Mouse (Mus musculus) limb, embryonic 14.5 days (tissue): Measurements from ENCODE around the gene Mfsd9. TPM values are rescaled to one million over a fixed set of nuclear protein-coding genes. Genes with fewer than 3 reads are reported as not detected.
A peak's percentile ranks its signal among the peaks of the same experiment; 100 is the strongest.

Source experiments
- ATAC-seq: fragments of 200-750 bp; cut with Nextera tagmentation; 2 replicates; pipeline ENCODE4 v1.8.0; 2017; ENCODE audit warnings: low read depth, moderate number of reproducible peaks, moderate TSS enrichment; ENCODE audit not compliant: low FRiP score
- DNase-seq: peaks from one replicate; pipeline ENCODE4 v3.0.0-alpha.2; 2015; ENCODE audit warnings: low spot score
- H3K27ac ChIP-seq: fragments of 300-500 bp; sonication (generic); replicated peaks from 2 replicates; pipeline ENCODE4 v1.5.1; 2014; ENCODE audit warnings: low read depth, mild to moderate bottlenecking, low read length, moderate library complexity, mixed read lengths
- H3K27me3 ChIP-seq: fragments of 300-500 bp; sonication (generic); 2 replicates; pipeline ENCODE4 v1.6.1; 2014; ENCODE audit warnings: low read length, mixed read lengths; ENCODE audit not compliant: control insufficient read depth, insufficient read depth
- H3K36me3 ChIP-seq: fragments of 300-500 bp; sonication (generic); 2 replicates; pipeline ENCODE4 v1.6.1; 2014; ENCODE audit warnings: mild to moderate bottlenecking, low read length, moderate library complexity, mixed read lengths; ENCODE audit not compliant: control insufficient read depth, insufficient read depth
- H3K4me1 ChIP-seq: fragments of 300-500 bp; sonication (generic); 2 replicates; pipeline ENCODE4 v1.6.1; 2014; ENCODE audit warnings: antibody characterized with exemption, low read length, mixed read lengths; ENCODE audit not compliant: control insufficient read depth, insufficient read depth
- H3K4me2 ChIP-seq: fragments of 300-500 bp; sonication (generic); replicated peaks from 2 replicates; pipeline ENCODE4 v1.6.1; 2014; ENCODE audit warnings: low read depth, mild to moderate bottlenecking, low read length, moderate library complexity; ENCODE audit not compliant: severe bottlenecking
- H3K4me3 ChIP-seq: fragments of 300-500 bp; sonication (generic); replicated peaks from 2 replicates; pipeline ENCODE4 v1.5.1; 2014; ENCODE audit warnings: low read length
- H3K9ac ChIP-seq: fragments of 300-500 bp; sonication (generic); 2 replicates; pipeline ENCODE4 v1.6.1; 2014; ENCODE audit warnings: mild to moderate bottlenecking, low read depth, low read length, moderate library complexity; ENCODE audit not compliant: severe bottlenecking
- H3K9me3 ChIP-seq: fragments of 300-500 bp; sonication (generic); 2 replicates; pipeline ENCODE4 v1.6.1; 2016; ENCODE audit warnings: low read length; ENCODE audit not compliant: control insufficient read depth
- POLR2A ChIP-seq: fragments of 200-500 bp; IDR thresholded peaks from 2 replicates; pipeline ENCODE4 v1.8.0; 2012; ENCODE audit warnings: inconsistent platforms, mild to moderate bottlenecking, moderate library complexity, borderline replicate concordance; ENCODE audit not compliant: insufficient read depth, insufficient read length; ENCODE audit errors: extremely low read depth
- WGBS: fragments of 180-500 bp; shearing (Covaris S2); extraction: QIAGEN DNeasy Blood & Tissue Kit; methylation state at CpG from one replicate; pipeline ENCODE4 v1.1.7; 2014; 5-methylcytosine and 5-hydroxymethylcytosine counted together
- polyA plus RNA-seq, 2 experiments: library from polyadenylated mRNA; depleted of rRNA in 1 of 2; stranded (reverse) in 1 of 2; unstranded in 1 of 2; fragments of >200 nt; fragmentation: Nextera tagmentation in 1 of 2; extraction: Ambion mirVana in 1 of 2; gene quantifications; 2 replicates each; pipeline versions ENCODE4 v1.2.1 to v1.2.3; 2012 to 2014

Gene Mfsd9
- polyA plus RNA-seq, 2 experiments, result 2.1 to 4.6 TPM

DNA sequence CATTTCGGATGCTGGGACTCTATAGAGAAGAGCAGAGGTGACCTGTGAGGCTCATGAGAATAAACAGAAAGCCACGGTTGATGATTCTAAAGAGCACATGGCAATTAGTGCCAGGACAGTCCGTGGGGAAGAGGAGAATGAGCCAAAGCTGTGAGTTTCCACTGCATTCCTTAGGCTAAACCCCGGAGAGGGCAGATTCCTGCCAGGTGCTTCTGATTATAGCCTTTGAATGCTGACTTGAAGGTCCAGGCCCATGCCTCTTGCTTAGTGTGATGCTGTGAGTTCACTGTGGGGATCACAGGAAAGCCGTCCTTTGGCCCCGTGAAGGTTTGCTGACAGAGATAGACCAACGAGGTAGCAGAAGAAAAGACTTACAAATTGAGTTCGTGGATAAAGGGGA lies 34.4 kb upstream of the Mfsd9 start:
- no peak for ATAC-seq
- Histone ChIP-seq H3K27me3 (no peaks in the 10 kb centered on the region), H3K4me3 (no peak overlapping the region), H3K9ac (no peak overlapping the region), H3K27ac (no peak overlapping the region), H3K4me1 (peaks cover 3% of the 10 kb centered on the region; the same call in 1 of the 2 replicates), H3K36me3 (no peaks in the 10 kb centered on the region), H3K4me2 (no peak overlapping the region), H3K9me3 (no peaks in the 10 kb centered on the region)
- WGBS, result 41% methylated on average over 8 of the region's 8 CpGs
- no peak for TF ChIP-seq POLR2A
- peak; percentile 25 for DNase-seq

DNA sequence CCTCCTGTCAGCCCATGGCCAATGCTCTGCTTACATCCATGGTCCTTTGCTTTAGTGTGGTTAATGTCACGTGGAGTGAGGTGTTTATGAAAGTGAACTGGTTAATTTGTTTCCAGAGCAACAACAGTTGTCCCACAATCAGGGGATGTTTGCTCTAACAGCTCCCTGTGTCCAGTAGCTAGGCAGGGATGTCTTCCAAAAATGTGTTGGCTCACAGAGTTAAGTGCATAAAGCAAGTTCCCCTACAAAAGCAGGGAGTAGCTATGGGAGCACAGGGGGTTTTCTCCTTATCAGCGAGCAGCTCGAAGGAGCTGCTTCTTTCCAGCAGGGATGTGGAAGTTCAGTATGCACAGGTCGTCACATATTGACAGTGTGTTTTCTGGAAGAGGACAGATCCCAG lies 34.0 kb upstream of the Mfsd9 start:
- Histone ChIP-seq H3K9me3 (no peaks in the 10 kb centered on the region), H3K9ac (no peak overlapping the region), H3K27me3 (no peaks in the 10 kb centered on the region), H3K27ac (no peak overlapping the region), H3K4me3 (no peak overlapping the region), H3K4me2 (no peak overlapping the region), H3K4me1 (peaks cover 3% of the 10 kb centered on the region; the same call in 1 of the 2 replicates), H3K36me3 (no peaks in the 10 kb centered on the region)
- WGBS, result 60% methylated on average over 4 of the region's 4 CpGs
- TF ChIP-seq POLR2A, result no peak
- DNase-seq (no peak), ATAC-seq (no peak)

DNA sequence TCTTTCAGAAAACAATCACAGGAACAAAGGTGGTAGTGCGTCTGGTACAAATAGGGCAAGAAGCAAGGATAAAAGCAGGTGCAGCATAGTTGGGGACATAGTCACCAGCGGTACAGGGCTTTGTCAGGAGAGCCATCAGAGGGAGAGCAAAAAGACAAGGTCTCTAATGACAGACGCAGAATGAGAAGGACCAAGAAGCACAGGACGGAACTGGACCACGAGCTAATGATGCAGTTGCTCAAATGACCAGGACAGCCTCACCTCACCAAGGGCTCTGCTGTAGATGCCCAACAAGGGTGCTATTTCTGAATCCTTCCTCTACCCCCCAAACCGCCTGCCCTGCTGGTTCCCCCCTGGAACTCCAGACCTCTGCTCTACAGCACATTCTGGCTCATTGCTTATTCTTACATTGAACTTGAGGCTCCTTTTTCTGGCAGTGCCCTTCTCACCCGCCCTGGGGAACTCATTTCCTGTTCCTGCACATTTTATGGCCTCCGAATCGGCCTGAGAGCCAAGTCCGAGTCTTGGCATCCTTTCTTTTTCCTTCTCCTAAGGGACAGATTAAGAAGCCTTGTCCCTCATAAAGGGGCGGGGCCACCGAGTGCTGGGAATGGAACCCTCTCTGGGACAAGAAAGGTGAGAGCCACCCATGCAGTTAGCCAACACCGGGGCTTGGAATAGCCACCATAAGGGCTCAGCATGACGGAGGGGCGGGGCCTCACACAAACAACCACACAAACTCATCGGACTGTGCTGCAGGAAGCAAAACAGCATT lies 24.8 kb upstream of the Mfsd9 start:
- no peaks in the 10 kb centered on the region for H3K27me3 ChIP-seq
- no peak for TF ChIP-seq POLR2A
- H3K9ac ChIP-seq, result no peak overlapping the region
- peaks cover 9% of the 10 kb centered on the region; the same call in 1 of the 2 replicates for H3K4me1 ChIP-seq
- peak overlapping the region; percentile 20 for H3K4me2 ChIP-seq
- no peaks in the 10 kb centered on the region for H3K36me3 ChIP-seq
- ATAC-seq, result peak; percentile 26
- H3K9me3 ChIP-seq, result no peaks in the 10 kb centered on the region
- H3K4me3 ChIP-seq, result no peak overlapping the region
- peak; percentile 49 for DNase-seq
- WGBS, result 42% methylated on average over 16 of the region's 16 CpGs
- no peak overlapping the region for H3K27ac ChIP-seq

DNA sequence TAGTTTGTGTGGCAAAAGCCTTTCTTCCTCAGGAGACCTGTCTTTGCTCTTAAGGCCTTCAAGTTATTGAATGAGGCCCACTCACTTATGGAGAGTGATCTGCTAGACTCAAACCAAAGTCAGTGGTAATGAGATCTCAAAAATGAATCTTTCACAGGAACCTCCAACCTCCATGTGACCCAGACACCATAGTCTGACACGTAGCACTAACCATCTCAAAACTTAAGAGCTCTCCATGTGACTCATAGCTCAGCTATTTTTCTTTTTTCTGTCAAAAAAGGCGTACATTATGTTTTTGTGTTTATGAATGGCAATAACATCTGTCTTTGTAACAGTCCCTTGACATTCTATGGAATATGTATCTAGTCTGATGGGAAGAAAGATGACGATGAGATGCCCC lies 18.2 kb upstream of the Mfsd9 start:
- H3K4me1 ChIP-seq, result no peaks in the 10 kb centered on the region
- no peak overlapping the region for H3K9ac ChIP-seq
- no peak overlapping the region for H3K4me2 ChIP-seq
- H3K4me3 ChIP-seq, result no peak overlapping the region
- ATAC-seq (no peak), DNase-seq (no peak)
- no peaks in the 10 kb centered on the region for H3K27me3 ChIP-seq
- 83% methylated on average over 3 of the region's 3 CpGs for WGBS
- H3K36me3 ChIP-seq, result no peaks in the 10 kb centered on the region
- no peak for TF ChIP-seq POLR2A
- H3K9me3 ChIP-seq, result no peaks in the 10 kb centered on the region
- H3K27ac ChIP-seq, result no peak overlapping the region

DNA sequence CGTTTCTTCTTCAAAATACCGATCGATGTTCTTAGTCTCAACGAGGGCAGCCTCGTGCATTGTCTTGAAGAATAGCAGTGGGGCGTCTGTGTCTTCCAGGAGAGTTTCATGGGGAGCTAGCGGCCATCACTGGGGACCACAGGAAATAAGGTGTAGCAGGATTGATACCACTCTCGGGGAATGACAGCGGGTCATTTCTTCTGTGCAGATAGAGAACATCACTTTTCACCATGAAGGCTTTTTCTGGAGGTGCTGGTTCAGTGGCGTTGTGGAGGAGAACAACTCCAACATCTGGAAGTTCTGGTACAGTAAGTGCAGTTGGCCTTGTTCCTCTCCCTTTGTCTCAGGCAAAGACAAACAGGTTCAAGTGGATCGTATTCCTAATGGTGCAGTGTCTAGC lies 15.4 kb upstream of the Mfsd9 start:
- Histone ChIP-seq H3K27ac (no peak overlapping the region), H3K9me3 (no peaks in the 10 kb centered on the region), H3K36me3 (no peaks in the 10 kb centered on the region), H3K4me2 (no peak overlapping the region), H3K27me3 (no peaks in the 10 kb centered on the region), H3K9ac (no peak overlapping the region), H3K4me3 (no peak overlapping the region), H3K4me1 (no peaks in the 10 kb centered on the region)
- 88% methylated on average over 11 of the region's 11 CpGs for WGBS
- DNase-seq (no peak), ATAC-seq (no peak)
- TF ChIP-seq POLR2A, result no peak
